Mouse (Mus musculus) heart, postnatal 0 days (tissue): ENCODE results near the gene Sox21.

ENCODE experiments used
- CTCF ChIP-seq: IDR thresholded peaks from 2 replicates; pipeline ENCODE4 v1.5.1; 2016; ENCODE audit warnings: antibody characterized with exemption, control low read depth, low read depth
- EP300 ChIP-seq: IDR thresholded peaks from 2 replicates; pipeline ENCODE4 v1.6.1; 2016; ENCODE audit warnings: antibody characterized with exemption, low read depth

DNA sequence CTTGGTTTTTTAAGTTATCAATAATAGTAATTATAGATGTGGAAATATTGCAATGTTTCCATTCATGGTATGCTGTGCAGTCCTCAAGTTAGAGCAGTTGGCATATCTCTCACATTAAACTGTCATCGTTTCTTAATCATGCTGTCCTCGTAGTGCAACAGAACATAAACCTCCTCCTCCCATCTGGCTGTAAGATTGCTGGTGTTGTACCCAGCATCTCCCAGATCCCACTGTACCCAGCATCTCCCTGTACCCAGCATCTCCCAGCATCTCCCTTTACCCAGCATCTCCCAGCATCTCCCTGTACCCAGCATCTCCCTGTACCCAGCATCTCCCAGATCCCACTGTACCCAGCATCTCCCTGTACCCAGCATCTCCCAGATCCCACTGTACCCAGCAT is 49.3 kb upstream of the Sox21 start:
- TF ChIP-seq CTCF: no peak
- no peak for TF ChIP-seq EP300
